Mouse (Mus musculus): ENCODE measurements around the gene Fcor.

The Fcor gene

GRCm38 (mm10) chr8:3674671-3675070 lies 2.5 kb upstream of the Fcor start:
- no peak for DNase-seq (ENCODE audit: low read depth, low spot score)

DNA sequence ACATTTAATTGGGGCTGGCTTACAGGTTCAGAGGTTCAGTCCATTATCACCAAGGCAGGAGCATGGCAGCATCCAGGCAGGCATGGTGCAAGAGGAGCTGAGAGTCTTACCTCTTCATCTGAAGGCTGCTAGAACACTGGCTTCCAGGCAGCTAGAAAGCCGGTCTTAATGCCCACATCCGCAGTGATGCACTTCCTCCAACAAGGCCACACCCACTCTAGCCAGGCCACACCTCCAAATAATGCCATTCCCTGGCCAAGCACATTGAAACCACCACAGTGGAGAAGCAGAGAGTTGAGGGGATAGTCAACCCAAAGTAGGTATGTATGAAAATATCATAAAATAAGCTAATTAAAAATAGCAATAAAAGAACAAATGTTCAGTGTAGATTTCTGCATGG lies 1.8 kb downstream of the Fcor start:
- DNase-seq (ENCODE audit: low read depth, low spot score) = no peak

GRCm38 (mm10) chr8:3665507-3665906 lies 6.7 kb downstream of the Fcor start, which contains the start of gene Mcemp1:
Gene Mcemp1, plus strand, starts transcription at chr8:3665754.
- DNase-seq (ENCODE audit: low read depth, low spot score) = no peak

GRCm38 (mm10) chr8:3664405-3664804 lies 7.8 kb downstream of the Fcor start:
- no peak for DNase-seq (ENCODE audit: low read depth, low spot score)

DNA sequence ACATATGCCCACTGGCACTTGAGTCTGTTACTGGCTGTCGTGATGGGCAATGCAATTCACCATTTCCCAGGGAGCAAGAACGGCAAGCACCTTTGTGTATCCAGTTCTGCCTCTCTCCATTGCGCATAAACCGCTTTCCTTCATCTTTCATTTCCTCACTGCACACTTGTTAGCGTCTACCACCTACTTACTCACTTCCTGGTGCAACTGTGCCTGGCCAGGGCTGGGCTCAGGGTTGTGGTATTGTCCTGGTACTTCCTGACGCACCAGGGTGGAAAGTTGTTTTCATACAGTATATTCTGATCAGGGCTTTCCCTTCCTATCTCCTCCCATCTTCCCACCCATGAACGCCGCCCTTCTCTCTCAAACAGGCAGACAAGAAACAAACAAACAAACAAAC lies 11.3 kb downstream of the Fcor start:
- no peak for DNase-seq (ENCODE audit: low read depth, low spot score)

DNA sequence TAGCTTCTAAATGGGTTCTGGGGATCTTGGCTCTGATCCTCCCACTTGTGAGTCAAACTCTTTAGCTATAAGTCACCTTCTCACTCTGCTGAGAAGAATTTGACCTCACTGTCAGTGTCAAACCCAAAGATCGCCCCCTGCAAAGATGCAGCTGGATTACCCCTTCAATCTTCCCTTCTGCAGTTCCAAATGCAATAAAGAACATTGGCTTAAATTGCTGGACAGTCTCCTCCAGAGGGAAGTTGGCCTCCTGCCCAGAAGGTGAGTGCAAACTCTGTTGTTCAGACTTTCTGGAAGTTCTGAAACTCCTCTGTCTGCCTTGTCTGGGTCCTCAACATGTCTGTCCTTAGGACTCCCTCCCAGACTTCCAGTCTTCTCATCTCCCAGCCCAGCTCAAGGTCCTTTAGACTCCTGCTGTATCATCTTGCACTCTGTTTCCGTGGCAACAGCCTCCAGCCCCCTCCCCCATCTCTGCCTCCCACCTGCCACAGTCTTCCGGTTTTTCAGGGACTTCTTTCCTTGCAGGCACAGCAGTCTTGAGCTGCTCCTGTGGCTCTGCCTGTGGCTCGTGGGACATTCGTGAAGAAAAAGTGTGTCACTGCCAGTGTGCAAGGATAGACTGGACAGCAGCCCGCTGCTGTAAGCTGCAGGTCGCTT lies 15.3 kb downstream of the Fcor start:
- no peak for DNase-seq (ENCODE audit: low read depth, low spot score)

- no peak for DNase-seq (ENCODE audit: low read depth, low spot score)
Observed at GRCm38 (mm10) chr8:3655526-3655925, 16.6 kb downstream of the Fcor start, which contains the start of gene Retn. Gene Retn, plus strand, starts transcription at chr8:3655770.

GRCm38 (mm10) chr8:3654726-3655508 lies 17.2 kb downstream of the Fcor start:
- DNase-seq (ENCODE audit: low read depth, low spot score) = no peak

- DNase-seq (ENCODE audit: low read depth, low spot score) = no peak
Observed at GRCm38 (mm10) chr8:3652845-3653244, 19.3 kb downstream of the Fcor start.

DNA sequence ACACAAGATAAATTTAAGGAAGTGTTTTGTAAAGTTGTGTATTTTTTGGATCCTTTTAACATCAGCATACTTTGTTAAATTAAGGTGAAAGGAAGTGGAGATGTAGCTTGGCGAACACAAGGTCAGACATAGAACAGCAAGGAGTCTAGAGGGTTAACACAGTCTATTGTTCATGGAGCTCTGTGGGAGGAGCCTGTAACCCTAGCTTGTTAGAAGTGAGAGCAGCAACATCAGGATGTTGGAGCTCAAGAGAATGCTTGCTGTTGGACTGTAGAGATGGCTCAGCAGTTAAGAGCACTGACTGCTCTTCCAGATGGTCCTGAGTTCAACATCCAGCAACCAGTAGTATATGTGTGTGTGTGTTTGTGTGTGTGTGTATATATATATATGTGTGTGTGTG lies 23.2 kb downstream of the Fcor start:
- no peak for DNase-seq (ENCODE audit: low read depth, low spot score)

- peak; percentile 22 for DNase-seq (ENCODE audit: low read depth, low spot score)
Observed at GRCm38 (mm10) chr8:3648268-3648667, 23.9 kb downstream of the Fcor start.

DNA sequence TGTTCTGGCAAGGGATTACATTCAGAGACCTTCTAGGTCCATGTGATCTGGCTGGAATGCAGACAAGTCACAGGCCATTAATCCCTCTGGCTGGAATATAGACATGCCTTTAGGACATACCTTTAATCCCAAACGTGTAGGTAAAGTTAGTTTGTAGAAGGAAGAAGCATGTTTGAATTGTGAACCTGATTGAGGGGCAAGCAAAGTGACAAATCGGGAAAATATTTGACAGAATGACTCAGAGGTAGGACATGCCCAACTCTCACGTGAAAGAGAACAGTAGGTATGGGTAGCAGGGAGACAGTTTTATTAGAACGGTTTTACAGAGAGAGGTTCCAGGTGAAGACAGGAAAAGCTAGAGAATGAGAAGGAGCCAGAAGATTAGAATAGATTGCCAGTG lies 24.6 kb downstream of the Fcor start:
- DNase-seq (ENCODE audit: low read depth, low spot score) = no peak

- DNase-seq (ENCODE audit: low read depth, low spot score) = no peak
Observed at GRCm38 (mm10) chr8:3646824-3647531, 25.2 kb downstream of the Fcor start.

- DNase-seq (ENCODE audit: low read depth, low spot score) = peak; percentile 25
Observed at GRCm38 (mm10) chr8:3645804-3646203, 26.4 kb downstream of the Fcor start.

- no peak for DNase-seq (ENCODE audit: low read depth, low spot score)
Observed at GRCm38 (mm10) chr8:3631478-3631875, 40.7 kb downstream of the Fcor start.

- DNase-seq (ENCODE audit: low read depth, low spot score) = no peak
Observed at GRCm38 (mm10) chr8:3630647-3631477, 41.3 kb downstream of the Fcor start, which contains the start of gene Stxbp2. Gene Stxbp2, plus strand, starts transcription at chr8:3630955.

- DNase-seq (ENCODE audit: low read depth, low spot score) = no peak
Observed at GRCm38 (mm10) chr8:3628014-3628413, 44.1 kb downstream of the Fcor start.

DNA sequence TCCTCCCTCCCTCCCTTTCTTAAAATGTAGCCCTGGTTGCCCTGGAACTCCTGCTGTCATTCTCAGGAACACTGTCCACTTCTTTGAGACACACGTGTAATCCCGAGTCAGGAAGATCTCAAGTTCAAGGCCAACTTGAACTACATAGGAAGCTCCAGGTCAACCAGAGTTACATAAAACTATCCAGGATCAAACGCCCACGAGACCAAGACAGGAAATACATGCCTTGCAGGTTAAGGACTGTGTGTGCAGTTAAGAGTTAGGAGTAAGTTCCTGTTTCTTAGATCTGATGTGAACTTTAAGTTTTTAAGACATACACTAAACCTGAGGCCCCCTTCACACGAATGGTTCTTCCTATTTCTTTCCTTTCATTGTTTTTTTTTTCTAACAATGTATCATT lies 45.2 kb downstream of the Fcor start:
- DNase-seq (ENCODE audit: low read depth, low spot score) = no peak

GRCm38 (mm10) chr8:3625445-3625844 lies 46.7 kb downstream of the Fcor start, which contains the start of gene Pcp2:
Gene Pcp2, minus strand, starts transcription at chr8:3625545.
- no peak for DNase-seq (ENCODE audit: low read depth, low spot score)

DNA sequence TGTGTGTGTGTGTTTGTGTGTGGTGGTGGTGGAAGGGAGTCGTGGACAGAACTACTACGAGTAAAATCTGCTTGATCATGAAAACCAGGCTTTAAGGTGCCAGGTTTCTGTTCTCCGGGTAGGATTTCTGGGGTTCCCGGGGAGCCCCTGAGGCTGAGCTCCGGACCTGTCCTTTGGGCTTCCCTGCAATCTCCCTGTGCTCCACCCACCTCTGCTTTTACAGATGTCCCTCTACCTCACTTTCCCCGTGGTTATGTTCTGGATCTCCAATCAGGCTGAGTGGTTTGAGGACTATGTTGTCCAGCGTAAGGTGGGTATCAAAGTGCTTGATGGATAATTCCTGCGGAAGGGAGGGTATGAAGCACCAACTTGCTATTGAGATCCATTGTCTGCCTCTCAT lies 50.0 kb downstream of the Fcor start:
- DNase-seq (ENCODE audit: low read depth, low spot score) = no peak

GRCm38 (mm10) chr8:3621199-3621970 lies 50.8 kb downstream of the Fcor start, which contains the start of the genes Xab2 and Pet100:
Gene Xab2, minus strand, starts transcription at chr8:3621316.
Gene Pet100, plus strand, starts transcription at chr8:3621548.
- DNase-seq (ENCODE audit: low read depth, low spot score) = peak; percentile 100
